Mouse (Mus musculus) cerebellum, postnatal 25 days (tissue): ENCODE results near the gene Sned1.
A peak's percentile ranks its signal among the peaks of the same experiment; 100 is the strongest.
"Not testable (repeated sequence)": the region's sequence is repeated elsewhere in the genome, so short reads cannot be mapped to it uniquely, and the experiment has no call there.

Experiments
- DNase-seq, 2 experiments: peaks; one replicate each; pipeline ENCODE4 v3.0.0; 2021; ENCODE audit warnings: mixed read lengths in 2 of 2

Sned1 gene

GRCm38 (mm10) chr1:93229626-93230025, 6.0 kb upstream of the Sned1 start:
- peak in 1 of 2 experiments; percentile 20 for DNase-seq

- DNase-seq: peak in 1 of 2 experiments; percentile 45
These were observed 894 bp downstream of the Sned1 start for GRCm38 (mm10) chr1:93236545-93236924.

- DNase-seq: no peak
These were observed 2.0 kb downstream of the Sned1 start for GRCm38 (mm10) chr1:93237676-93238075.

DNA sequence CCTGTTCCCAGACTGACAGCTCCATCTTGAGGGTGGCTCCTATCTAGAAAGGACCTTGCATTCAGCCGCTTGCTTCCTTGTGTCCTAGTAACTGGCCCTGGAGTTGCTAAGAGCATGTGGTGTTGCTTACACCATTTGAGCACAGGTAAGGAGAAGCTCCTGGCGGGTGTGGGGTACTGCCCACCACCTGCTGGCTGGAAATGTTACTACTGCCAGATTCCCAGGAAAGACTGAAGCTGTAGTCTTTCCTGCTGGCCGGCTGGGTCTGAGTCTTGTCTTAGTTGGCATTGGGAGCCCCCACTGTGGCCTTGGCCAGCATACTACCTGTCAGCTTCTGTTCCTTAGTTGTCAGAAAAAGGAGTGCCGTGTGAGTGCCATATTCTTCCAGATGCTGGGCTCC, 2.6 kb downstream of the Sned1 start:
- DNase-seq: peak in 1 of 2 experiments; percentile 27

DNA sequence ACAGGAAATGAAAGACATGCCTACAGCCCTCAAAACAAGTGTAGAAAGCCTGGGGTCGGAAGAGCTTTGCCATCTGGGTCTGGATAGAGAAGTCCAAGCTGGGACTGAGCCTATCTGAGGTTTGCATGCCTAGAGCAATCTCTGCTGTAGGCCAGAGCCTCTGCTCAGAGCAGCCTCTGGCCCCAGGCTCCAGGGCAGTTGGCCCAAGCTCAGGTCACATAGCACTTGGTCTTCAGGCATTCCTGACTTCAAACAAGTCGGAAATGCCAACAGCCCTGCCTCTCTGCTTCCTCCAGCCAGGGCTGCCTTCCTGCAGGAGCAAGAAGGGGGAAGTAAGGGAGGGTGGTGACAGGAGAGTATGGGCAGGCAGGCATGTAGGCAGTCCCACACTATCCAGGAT, 10.3 kb downstream of the Sned1 start:
- DNase-seq: no peak

- DNase-seq: no peak
These were observed 16.9 kb downstream of the Sned1 start for GRCm38 (mm10) chr1:93252586-93252985.

DNA sequence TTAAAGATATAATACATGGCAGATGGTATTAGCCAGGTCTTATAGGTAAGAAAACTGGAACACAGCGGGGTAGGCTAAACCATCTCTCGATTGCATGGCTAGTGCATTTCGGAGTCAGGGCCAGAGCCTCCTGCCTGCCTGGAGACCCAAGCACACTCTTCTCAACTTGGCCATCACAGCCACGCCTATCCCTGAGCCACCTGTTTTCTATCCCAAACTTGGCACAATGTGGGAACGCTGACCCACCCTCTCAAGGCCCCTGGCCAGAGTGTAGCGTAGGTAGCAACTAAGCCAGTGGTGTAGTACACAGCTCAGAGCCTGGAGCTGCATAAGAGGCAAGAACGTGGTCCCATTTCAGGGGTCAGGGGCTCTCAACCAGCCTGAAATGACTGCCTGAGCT, 20.1 kb downstream of the Sned1 start:
- DNase-seq: no peak

DNA sequence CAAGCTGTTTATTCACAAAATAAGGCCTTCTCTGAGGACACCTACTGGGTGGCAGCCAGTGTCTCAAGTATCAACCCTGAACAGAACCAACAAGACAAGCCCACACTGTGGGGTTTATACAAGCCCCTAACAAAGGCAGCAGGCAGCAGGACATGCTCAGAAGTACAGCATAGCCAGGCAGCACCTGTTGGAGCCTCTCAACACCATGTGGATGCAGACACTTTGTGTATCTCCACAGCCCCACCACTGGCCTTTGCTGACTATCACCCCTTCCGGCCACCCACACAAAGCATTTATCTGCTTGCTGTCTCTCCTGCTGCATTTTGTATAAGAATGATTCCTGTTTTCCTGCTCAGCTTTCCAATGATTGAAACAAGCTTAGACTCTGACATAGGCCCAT, 21.9 kb downstream of the Sned1 start:
- no peak for DNase-seq

DNA sequence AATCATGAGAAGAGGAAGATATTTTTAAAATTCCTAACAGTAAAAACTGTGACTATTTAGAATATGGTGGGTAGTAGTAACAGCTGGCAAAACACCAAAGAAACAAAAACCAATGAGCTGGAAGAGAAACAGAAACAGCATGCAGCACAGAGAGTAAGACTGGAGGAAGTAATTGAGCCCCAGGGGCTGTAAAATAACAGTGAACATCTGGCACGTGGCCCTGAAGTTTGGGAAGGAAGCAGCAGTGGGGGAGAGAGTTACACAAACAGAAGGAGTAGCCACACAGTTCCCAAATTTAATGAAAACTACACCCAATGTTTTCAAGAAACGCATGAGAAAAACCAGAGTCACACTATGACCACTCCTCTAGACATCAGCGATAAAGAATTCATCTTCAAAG, 31.6 kb downstream of the Sned1 start:
- DNase-seq: no peak

DNA sequence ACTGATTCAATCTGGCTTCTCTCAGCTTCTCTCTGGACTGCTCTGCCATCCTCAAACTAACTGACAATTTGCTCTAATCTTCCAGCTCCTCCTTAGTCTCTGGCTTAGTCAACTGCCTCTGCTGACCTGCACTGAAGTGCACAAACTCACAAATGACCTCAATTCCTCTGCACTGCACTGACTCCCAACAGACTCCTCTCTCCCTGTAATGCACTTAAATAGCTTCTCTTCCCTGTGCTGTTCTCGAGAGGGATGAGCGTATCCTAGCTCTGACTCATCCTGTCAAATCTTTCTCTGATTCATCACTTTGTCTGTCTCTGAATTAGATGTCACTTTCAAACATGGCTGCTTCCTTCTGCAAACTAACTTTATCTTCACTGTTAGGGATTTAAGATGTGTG, 32.6 kb downstream of the Sned1 start:
- DNase-seq: no peak

DNA sequence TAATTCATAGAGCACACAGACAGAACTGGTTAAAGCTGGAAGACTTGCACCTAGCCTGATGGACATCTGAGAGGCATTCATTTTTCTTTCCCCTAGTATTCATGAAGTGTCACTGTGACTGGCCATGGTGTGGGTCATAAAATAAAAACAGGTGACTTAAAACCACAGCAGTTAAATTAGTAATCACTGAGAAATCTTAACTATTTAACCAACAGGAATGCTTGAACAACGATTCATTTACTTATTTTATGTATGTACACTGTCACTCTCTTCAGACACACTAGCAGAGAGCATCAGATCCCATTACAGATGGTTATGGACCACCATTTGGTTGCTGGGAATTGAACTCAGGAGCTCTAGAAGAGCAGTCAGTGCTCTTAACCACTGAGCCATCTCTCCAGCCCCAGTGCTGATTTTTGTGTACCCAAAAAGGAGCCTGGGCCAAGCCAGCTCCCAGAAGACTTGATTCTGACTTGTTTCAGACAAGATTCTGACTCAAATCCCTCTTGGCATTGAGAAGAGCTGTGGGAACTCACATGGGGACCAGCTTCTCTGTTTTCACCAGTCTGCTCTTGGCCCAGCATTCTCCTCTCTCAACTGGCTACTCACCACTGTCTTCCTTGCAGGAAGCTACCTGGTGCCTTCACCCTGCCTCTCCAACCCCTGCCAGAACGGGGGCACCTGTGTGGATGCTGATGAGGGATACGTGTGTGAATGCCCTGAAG, 35.0 kb downstream of the Sned1 start:
- DNase-seq: no peak

- DNase-seq: no peak
These were observed 36.1 kb downstream of the Sned1 start for GRCm38 (mm10) chr1:93271751-93272150.

- DNase-seq: no peak
These were observed 36.8 kb downstream of the Sned1 start for GRCm38 (mm10) chr1:93272409-93272821.

DNA sequence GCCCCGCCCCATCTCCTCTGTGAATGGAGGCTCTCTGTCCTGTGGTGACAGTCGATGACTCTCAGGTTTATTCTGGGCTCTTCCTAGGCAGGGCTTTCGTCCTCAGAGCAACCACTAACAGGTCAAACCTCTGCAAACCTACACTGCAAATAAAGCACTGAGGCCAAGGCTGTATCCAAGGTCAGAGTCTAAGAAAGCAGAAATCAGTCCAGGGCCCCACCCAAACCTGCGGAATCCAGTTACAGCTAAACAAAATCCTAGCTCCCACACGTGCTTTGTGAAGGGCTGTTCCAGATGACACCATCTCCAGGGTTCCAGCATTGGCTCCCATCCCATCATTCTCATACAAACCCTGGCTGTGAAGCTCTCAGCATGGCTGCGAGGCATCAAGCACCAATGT, 39.9 kb downstream of the Sned1 start:
- no peak for DNase-seq

GRCm38 (mm10) chr1:93277041-93277440, 41.4 kb downstream of the Sned1 start:
- peak; percentile 48 to 66 for DNase-seq

- DNase-seq: no peak
These were observed 54.1 kb downstream of the Sned1 start for GRCm38 (mm10) chr1:93289678-93290214.

DNA sequence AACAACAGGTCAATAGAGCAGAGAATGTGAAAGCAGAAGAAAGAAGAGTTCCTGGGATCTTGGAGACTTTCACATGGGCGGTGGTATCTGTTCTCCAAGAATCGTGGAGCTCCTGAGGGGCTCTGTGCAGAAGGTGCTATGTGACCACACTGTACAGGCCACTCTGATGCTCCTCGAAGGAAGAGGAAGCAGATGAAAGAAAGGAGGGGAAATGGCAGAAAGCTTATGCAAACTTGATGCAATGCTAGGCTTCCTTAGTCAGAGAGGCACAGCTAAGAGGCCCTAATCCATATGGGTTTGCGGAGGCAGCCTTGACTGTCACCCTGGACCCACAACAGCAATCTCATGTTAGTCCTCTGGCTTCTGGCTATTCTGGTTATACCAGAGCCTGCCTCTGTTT, 55.3 kb downstream of the Sned1 start:
- DNase-seq: no peak

DNA sequence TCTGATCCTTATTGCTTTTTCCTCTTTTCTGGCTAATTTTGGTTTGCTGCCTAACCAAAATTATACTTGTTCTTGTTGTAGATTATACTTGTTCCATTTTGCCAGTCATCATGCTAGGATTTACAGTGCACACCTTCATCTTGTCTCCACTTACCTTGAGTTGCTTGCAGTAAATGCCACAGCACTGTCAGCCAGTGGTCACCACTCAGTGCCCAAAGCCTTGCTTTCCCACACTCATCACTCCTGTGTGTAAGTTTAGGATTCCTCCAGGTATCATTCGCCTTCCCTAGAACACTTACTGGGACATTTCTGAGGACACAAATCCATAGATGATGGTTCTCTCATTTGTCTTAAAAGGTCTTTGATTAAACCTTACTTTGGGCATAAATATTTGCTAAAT, 56.0 kb downstream of the Sned1 start:
- no peak for DNase-seq

- no peak for DNase-seq
These were observed 56.4 kb downstream of the Sned1 start for GRCm38 (mm10) chr1:93292006-93292405.

- DNase-seq: not testable (repeated sequence)
These were observed 58.9 kb downstream of the Sned1 start for GRCm38 (mm10) chr1:93294491-93294890.

- DNase-seq: no peak
These were observed 64.2 kb downstream of the Sned1 start for GRCm38 (mm10) chr1:93299791-93300190.

DNA sequence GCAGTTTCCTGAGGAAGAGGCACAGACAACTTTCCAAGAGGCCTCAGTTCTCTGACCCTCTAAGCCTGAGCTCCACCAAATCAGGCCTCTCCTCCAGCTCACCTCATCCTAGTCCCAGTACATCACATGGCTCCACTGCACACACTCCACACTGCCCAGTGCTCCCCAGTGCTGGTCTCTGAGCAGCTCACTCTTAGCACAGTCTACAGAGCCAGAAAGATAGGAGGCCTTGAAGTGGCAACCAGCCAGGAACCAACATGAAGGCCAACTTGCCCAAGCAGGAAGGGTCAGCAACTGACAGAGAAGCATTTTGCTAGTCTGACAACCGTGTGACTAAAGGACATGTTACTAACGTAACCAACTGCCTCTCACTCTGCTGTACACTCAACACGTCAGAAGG, 64.9 kb downstream of the Sned1 start:
- peak in 1 of 2 experiments; percentile 18 for DNase-seq

DNA sequence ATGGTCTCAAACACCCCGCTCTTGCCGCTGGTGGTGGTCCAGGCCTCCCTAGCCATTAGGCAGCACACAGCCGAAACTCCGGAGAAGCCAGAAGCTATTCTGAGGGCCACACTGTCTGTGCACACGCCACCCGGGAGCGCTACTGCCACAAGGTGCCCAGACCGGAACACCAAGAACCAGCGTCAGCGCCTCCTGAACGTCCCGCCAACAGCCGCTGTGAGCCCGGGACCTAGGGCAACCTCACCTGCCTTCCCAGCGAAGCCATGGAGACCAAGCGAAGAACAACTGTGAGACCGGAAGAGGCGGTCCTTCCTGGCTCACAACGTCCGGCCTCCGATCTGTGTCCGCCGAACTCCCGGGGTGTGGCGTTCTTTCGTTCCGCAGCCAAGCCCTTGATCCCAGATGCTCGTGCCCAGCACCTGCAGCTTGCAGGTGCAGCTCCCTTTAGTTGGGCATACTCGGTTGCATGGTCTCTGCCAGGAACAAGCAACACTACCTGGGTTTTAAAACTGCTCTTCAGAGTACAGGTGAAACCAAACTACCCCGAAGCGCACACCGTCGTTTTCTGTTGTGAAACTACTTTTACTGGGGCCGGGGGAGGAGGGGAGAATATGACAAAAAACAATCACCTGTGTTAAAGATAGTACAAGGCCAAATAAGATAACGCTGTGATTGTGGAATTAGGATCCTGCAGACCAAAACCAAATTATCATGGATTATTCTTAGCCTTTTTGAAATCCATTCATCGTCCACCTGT, 70.1 kb downstream of the Sned1 start, which contains the start of gene Mterf4:
Mterf4 (minus strand) TSS at position 335 of the 757 bp plus-strand sequence.
- DNase-seq: peak; percentile 88 to 91

GRCm38 (mm10) chr1:93323973-93324372, 88.3 kb downstream of the Sned1 start:
- DNase-seq: no peak
